Mouse (Mus musculus): ENCODE measurements at regions not wholly inside any gene's neighbourhood (a gene's known extent, or its start where the extent isn't known, plus 50 kb on each side); places are given as distances from the start of the nearest gene placed in this dataset.

DNA sequence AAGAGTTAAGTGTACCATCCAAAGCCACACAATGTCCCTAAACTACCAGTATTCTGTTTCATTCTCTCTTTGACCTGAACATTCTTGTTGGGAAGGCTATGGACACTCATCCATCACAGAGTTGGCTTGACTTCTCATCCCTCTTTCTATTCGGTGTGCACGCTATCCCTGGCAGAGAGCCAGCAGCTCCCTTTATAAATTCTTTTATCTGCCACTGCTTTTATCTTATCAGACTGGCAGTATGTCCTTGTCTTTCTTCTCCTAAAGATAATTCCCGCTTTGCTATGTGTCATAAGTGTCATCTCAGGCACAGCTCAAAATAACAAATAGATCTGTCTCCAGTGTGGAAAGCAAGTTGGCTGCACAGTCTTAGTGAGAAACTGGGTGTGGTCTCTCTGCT is 106.6 kb upstream of the Lipc start:
- DNase-seq (ENCODE audit: low spot score), result no peak

- no peak for DNase-seq (ENCODE audit: low spot score)
Measured at GRCm38 (mm10) chr9:71056836-71057235, 104.8 kb upstream of the Lipc start.

DNA sequence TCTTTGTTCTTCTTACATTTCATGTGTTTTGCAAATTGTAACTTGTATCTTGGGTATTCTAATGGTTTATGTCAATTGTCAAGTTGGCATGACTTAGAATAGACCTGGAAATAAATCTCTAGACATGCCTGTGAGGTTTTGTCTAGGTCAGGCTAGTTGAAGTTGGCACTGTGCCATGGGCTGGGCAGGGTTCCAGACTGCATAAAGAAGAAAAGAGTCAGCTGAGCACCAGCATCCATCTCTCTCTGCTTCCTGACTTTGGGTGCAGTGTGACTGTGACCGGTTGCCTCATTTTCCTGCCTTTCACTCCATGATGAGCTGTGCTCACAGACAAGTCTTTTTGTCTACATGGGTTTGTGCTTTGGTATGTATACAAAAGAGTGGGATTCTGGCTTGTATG is 91.9 kb upstream of the Lipc start:
- DNase-seq (ENCODE audit: low spot score), result peak; percentile 51

DNA sequence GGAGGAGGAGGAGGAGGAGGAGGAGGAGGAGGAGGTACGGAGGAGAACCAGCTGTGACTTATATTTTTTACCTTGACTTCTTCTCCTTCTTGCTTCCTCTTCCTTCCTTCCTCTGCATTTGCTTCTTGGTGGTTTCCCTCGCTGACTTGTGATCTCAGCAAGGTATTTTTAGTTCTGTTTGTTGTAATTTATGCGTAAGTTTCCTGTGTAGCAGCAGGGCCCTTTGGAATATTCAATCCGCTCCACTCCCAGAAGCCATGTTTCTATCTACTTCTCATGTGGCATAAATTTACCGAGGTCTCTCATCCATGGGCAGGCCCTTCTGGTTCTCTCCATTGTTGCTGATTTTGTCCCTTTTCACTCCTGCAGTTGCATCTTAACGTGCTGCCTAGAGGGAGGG is 83.3 kb upstream of the Lipc start:
- no peak for DNase-seq (ENCODE audit: low spot score)

GRCm38 (mm10) chr9:71032156-71032555 is 80.1 kb upstream of the Lipc start:
- no peak for DNase-seq (ENCODE audit: low spot score)

DNA sequence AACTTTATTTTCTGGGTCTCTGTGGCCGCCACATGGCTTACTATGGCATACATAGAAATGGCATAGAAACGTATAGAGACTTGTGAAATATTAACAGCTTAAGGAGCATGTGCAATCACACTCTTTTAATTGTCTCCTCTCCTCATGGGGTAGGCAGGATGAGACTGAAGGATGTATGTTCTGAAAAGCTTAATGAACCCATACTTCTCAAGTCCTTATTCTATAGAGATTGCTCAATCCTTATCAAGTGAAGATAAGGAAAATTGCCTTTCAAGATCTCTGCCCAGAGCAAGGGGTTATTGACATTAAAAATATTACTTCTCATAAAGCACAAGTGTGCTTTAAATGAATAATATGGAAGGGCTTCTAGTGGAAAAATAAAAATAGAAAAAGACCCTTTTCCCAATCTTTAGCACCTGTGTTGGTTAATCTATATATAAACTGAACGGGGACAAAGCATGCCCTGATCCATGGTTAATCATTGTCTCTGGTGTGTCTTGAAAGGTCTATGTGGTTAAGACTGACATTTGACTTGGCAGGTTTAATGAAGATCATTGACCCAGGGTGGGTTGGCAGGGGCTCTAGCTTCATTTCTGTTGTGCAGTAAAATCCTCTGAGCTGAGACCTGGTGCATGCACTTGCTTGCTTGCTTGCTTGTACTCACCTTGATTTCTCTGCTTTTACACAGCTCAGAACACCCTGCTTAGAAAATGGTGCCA is 78.3 kb upstream of the Lipc start:
- no peak for DNase-seq (ENCODE audit: low spot score)

DNA sequence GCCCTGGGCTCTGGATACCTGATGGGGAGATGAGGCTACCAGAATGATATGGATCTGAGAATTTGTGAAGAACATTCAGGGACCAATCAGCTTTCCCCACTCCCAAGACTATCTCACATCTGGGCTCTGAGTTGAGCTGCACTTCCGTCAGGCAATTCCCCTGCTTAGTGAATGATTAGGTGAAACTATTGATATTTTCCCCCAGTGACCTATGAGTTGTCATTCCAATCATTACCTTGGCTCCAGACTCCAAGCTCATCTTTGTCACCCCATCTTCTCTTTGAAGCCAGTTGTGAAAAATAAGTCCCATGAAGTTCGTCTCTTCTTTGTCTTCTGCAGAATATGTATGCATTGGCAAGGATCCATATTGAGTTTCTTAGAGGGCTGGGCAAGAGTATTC is 76.1 kb upstream of the Lipc start:
- no peak for DNase-seq (ENCODE audit: low spot score)

DNA sequence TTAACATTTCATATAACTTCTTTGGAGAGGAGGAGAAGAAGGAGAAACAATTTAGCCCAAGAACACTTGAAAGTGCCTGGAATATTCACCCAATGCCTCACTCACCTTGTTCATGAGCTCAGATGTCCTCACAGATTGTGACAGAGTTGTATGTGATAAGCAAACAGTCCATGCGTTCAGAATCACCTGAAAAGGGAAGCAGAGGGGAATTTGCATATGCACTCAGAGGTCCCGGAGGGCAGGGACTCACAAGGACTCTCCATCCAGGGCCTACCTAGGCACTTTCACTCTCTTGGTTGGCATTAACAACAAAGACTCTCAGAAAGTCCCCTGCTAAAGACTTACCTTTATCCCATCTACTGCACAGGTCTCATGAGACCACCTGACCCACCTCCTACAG is 75.6 kb upstream of the Lipc start:
- no peak for DNase-seq (ENCODE audit: low spot score)

DNA sequence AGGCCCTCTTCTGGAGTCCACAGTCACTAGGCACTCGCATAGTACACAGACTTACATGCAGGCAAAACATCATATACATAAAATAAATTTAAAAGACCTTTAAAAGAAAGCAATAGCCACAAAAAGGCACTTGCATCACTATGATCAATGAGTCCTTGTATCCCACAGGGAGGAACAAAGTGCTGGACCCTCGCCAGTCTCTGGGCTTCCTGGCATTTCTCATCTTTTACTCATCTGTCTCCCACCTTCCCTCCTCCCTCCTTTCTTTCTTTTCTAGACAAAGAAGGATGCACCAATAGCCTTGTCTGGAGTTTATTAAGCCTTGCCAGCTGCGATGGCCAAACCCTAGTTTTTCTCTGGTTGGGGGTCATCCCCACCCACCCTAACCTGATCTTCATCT is 73.2 kb upstream of the Lipc start:
- no peak for DNase-seq (ENCODE audit: low spot score)

- DNase-seq (ENCODE audit: low spot score), result no peak
Measured at GRCm38 (mm10) chr9:71018206-71018605, 66.2 kb upstream of the Lipc start.

- no peak for DNase-seq (ENCODE audit: low spot score)
Measured at GRCm38 (mm10) chr9:71017396-71018179, 65.6 kb upstream of the Lipc start.

DNA sequence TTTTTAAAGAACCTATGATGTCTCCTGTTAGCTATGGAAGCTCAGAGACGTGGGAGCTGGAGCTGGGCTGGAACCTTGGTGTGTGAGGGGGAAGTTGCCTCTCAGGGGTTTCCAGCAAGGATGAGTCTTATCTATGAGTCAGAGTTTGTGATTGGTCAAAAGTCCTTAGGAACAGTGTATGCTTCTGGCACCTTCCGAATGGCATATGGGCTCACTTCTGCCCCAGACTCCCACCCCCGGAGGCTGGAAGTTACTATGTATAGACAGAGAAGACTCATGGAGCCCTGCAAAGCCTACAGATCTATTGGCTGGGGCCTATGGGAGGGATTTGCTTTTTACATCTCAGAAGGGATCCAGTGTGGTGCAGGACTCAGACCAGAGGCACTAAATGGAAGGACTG is 63.9 kb upstream of the Lipc start:
- no peak for DNase-seq (ENCODE audit: low spot score)

- no peak for DNase-seq (ENCODE audit: low spot score)
Measured at GRCm38 (mm10) chr9:71015400-71015799, 63.4 kb upstream of the Lipc start.

GRCm38 (mm10) chr9:71012399-71012798 is 60.4 kb upstream of the Lipc start:
- DNase-seq (ENCODE audit: low spot score), result no peak

GRCm38 (mm10) chr9:71004631-71005030 is 52.6 kb upstream of the Lipc start:
- DNase-seq (ENCODE audit: low spot score), result no peak

Measured in ovary, postnatal 36 days (tissue).